Mouse (Mus musculus) neural tube, embryonic 14.5 days (tissue): ENCODE measurements at regions not wholly inside any gene's neighbourhood (a gene's known extent, or its start where the extent isn't known, plus 50 kb on each side); places are given as distances from the start of the nearest gene placed in this dataset.

Experiments used
- ATAC-seq: fragments of 200-750 bp; cut with Nextera tagmentation; 2 replicates; pipeline ENCODE4 v1.8.0; 2017; ENCODE audit warnings: low read depth, mild to moderate bottlenecking, moderate TSS enrichment, moderate library complexity
- H3K27ac ChIP-seq: fragments of 300-500 bp; sonication (generic); 2 replicates; pipeline ENCODE4 v1.5.1; 2014; ENCODE audit warnings: low read depth, mild to moderate bottlenecking, control low read depth, low read length, moderate library complexity, mixed read lengths
- H3K27me3 ChIP-seq: fragments of 300-500 bp; sonication (generic); 2 replicates; pipeline ENCODE4 v1.6.1; 2014; ENCODE audit warnings: low read length; ENCODE audit not compliant: control insufficient read depth, insufficient read depth
- H3K36me3 ChIP-seq: fragments of 300-500 bp; sonication (generic); 2 replicates; pipeline ENCODE4 v1.6.1; 2014; ENCODE audit warnings: low read length, mixed read lengths; ENCODE audit not compliant: control insufficient read depth, insufficient read depth
- H3K4me1 ChIP-seq: fragments of 300-500 bp; sonication (generic); 2 replicates; pipeline ENCODE4 v1.6.1; 2014; ENCODE audit warnings: low read length; ENCODE audit not compliant: control insufficient read depth, insufficient read depth
- H3K4me2 ChIP-seq: fragments of 300-500 bp; sonication (generic); 2 replicates; pipeline ENCODE4 v1.6.1; 2014; ENCODE audit warnings: mild to moderate bottlenecking, low read depth, low read length, control low read depth
- H3K4me3 ChIP-seq: fragments of 300-500 bp; sonication (generic); 2 replicates; pipeline ENCODE4 v1.5.1; 2014; ENCODE audit warnings: low read depth, low read length, control low read depth, mixed read lengths
- H3K9ac ChIP-seq: fragments of 300-500 bp; sonication (generic); replicated peaks from 2 replicates; pipeline ENCODE4 v1.6.1; 2014; ENCODE audit warnings: low read depth, mild to moderate bottlenecking, control low read depth, low read length, mixed read lengths
- H3K9me3 ChIP-seq: fragments of 300-500 bp; sonication (generic); 2 replicates; pipeline ENCODE4 v1.6.1; 2016; ENCODE audit warnings: low read length; ENCODE audit not compliant: control insufficient read depth
- WGBS: fragments of 180-500 bp; shearing (Covaris S2); extraction: QIAGEN DNeasy Blood & Tissue Kit; methylation state at CpG from one replicate; pipeline ENCODE4 v1.1.7; 2014; 5-methylcytosine and 5-hydroxymethylcytosine counted together

- Histone ChIP-seq H3K9ac (no peak overlapping the region), H3K36me3 (no peaks in the 10 kb centered on the region), H3K4me3 (no peak overlapping the region), H3K27ac (no peak overlapping the region), H3K9me3 (no peaks in the 10 kb centered on the region), H3K27me3 (no peaks in the 10 kb centered on the region), H3K4me1 (peaks cover 3% of the 10 kb centered on the region; the same call in 1 of the 2 replicates), H3K4me2 (no peak overlapping the region)
- peak; percentile 51; the same call in 1 of the 2 replicates for ATAC-seq
- 51% methylated on average over 19 of the region's 19 CpGs for WGBS
Observed at GRCm38 (mm10) chr13:99056432-99057292, 72.3 kb upstream of the 1700024P04Rik start.

- no peak overlapping the region for H3K27ac ChIP-seq
- no peaks in the 10 kb centered on the region for H3K27me3 ChIP-seq
- H3K4me1 ChIP-seq: peaks cover 3% of the 10 kb centered on the region; the same call in 1 of the 2 replicates
- no peaks in the 10 kb centered on the region for H3K9me3 ChIP-seq
- no peak overlapping the region for H3K9ac ChIP-seq
- no peak overlapping the region for H3K4me2 ChIP-seq
- H3K4me3 ChIP-seq: no peak overlapping the region
- no peak for ATAC-seq
- 54% methylated on average over 11 of the region's 11 CpGs for WGBS
- no peaks in the 10 kb centered on the region for H3K36me3 ChIP-seq
Observed at GRCm38 (mm10) chr13:99055609-99056321, 71.4 kb upstream of the 1700024P04Rik start.

- Histone ChIP-seq H3K27me3 (no peaks in the 10 kb centered on the region), H3K9ac (no peak overlapping the region), H3K4me3 (no peak overlapping the region), H3K9me3 (no peaks in the 10 kb centered on the region), H3K4me2 (no peak overlapping the region), H3K27ac (no peak overlapping the region), H3K4me1 (peaks cover 3% of the 10 kb centered on the region; the same call in 1 of the 2 replicates), H3K36me3 (no peaks in the 10 kb centered on the region)
- no peak for ATAC-seq
- 86% methylated on average over 1 of the region's 1 CpGs for whole genome bisulfite sequencing
Observed at GRCm38 (mm10) chr13:99052076-99052475, 67.7 kb upstream of the 1700024P04Rik start.

- Histone ChIP-seq H3K4me2 (no peak overlapping the region), H3K9me3 (no peaks in the 10 kb centered on the region), H3K36me3 (no peaks in the 10 kb centered on the region), H3K4me3 (no peak overlapping the region), H3K27ac (no peak overlapping the region), H3K9ac (no peak overlapping the region), H3K27me3 (no peaks in the 10 kb centered on the region), H3K4me1 (no peaks in the 10 kb centered on the region)
- WGBS: 46% methylated on average over 4 of the region's 4 CpGs
- no peak for ATAC-seq
Observed at GRCm38 (mm10) chr13:99049699-99050098, 65.3 kb upstream of the 1700024P04Rik start.

GRCm38 (mm10) chr13:99048651-99049100 is 64.3 kb upstream of the 1700024P04Rik start:
- no peak overlapping the region for H3K27ac ChIP-seq
- H3K9me3 ChIP-seq: no peaks in the 10 kb centered on the region
- WGBS: 88% methylated on average over 5 of the region's 5 CpGs
- no peak overlapping the region for H3K9ac ChIP-seq
- H3K4me2 ChIP-seq: no peak overlapping the region
- ATAC-seq: no peak
- no peaks in the 10 kb centered on the region for H3K4me1 ChIP-seq
- no peak overlapping the region for H3K4me3 ChIP-seq
- H3K36me3 ChIP-seq: no peaks in the 10 kb centered on the region
- no peaks in the 10 kb centered on the region for H3K27me3 ChIP-seq

- H3K27ac ChIP-seq: no peak overlapping the region
- H3K9me3 ChIP-seq: no peaks in the 10 kb centered on the region
- no peak overlapping the region for H3K4me2 ChIP-seq
- no peaks in the 10 kb centered on the region for H3K4me1 ChIP-seq
- H3K36me3 ChIP-seq: no peaks in the 10 kb centered on the region
- 78% methylated on average over 7 of the region's 7 CpGs for WGBS
- ATAC-seq: no peak
- H3K4me3 ChIP-seq: no peak overlapping the region
- H3K27me3 ChIP-seq: no peaks in the 10 kb centered on the region
- H3K9ac ChIP-seq: no peak overlapping the region
Observed at GRCm38 (mm10) chr13:99047219-99047618, 62.9 kb upstream of the 1700024P04Rik start.

GRCm38 (mm10) chr13:99046737-99047136 is 62.4 kb upstream of the 1700024P04Rik start:
- Histone ChIP-seq H3K27me3 (no peaks in the 10 kb centered on the region), H3K9ac (no peak overlapping the region), H3K4me3 (no peak overlapping the region), H3K36me3 (no peaks in the 10 kb centered on the region), H3K27ac (no peak overlapping the region), H3K4me2 (no peak overlapping the region), H3K4me1 (no peaks in the 10 kb centered on the region), H3K9me3 (no peaks in the 10 kb centered on the region)
- ATAC-seq: no peak
- WGBS: 77% methylated on average over 1 of the region's 1 CpGs

GRCm38 (mm10) chr13:99042086-99042485 is 57.7 kb upstream of the 1700024P04Rik start:
- H3K4me2 ChIP-seq: no peak overlapping the region
- no peaks in the 10 kb centered on the region for H3K9me3 ChIP-seq
- 94% methylated on average over 6 of the region's 6 CpGs for WGBS
- ATAC-seq: no peak
- H3K27me3 ChIP-seq: no peaks in the 10 kb centered on the region
- H3K4me1 ChIP-seq: no peaks in the 10 kb centered on the region
- no peak overlapping the region for H3K4me3 ChIP-seq
- no peak overlapping the region for H3K9ac ChIP-seq
- no peaks in the 10 kb centered on the region for H3K36me3 ChIP-seq
- H3K27ac ChIP-seq: no peak overlapping the region

GRCm38 (mm10) chr13:99041256-99041655 is 56.9 kb upstream of the 1700024P04Rik start:
- 95% methylated on average over 6 of the region's 6 CpGs for WGBS

More at GRCm38 (mm10) chr13:99041256-99041655, 56.9 kb upstream of the 1700024P04Rik start:
- Histone ChIP-seq H3K9ac (no peak overlapping the region), H3K27ac (no peak overlapping the region), H3K4me2 (no peak overlapping the region), H3K4me1 (no peaks in the 10 kb centered on the region), H3K36me3 (no peaks in the 10 kb centered on the region), H3K27me3 (no peaks in the 10 kb centered on the region), H3K4me3 (no peak overlapping the region), H3K9me3 (no peaks in the 10 kb centered on the region)
- no peak for ATAC-seq
